Mouse (Mus musculus) cerebellum, postnatal 10 days (tissue): Measurements from ENCODE around the gene Sec22a.
A peak's percentile ranks its signal among the peaks of the same experiment; 100 is the strongest.

ENCODE experiments used
- DNase-seq, 2 experiments: peaks; one replicate each; pipeline ENCODE4 v3.0.0; 2021; ENCODE audit warnings: mixed read lengths in 2 of 2

Gene Sec22a

DNA sequence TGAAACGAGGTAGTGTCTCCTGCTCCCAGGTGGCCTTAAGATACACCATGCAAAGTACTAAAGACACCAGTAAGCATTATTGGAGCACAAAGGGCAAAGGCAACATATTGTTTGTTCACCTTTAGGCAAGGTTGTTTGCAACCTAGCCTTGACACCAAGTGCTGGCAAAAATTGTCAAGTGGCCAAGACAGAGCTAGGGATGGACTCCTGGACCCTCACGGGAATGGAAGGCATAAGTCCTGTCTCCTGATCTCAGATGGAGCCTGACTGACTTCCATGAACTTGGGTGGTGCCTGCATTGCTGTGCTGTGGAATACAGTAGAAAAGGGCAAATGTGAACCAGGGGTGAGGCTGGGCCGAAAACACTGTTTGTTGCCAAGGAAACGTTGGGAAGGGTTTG, 54.1 kb downstream of the Sec22a start:
- no peak for DNase-seq

DNA sequence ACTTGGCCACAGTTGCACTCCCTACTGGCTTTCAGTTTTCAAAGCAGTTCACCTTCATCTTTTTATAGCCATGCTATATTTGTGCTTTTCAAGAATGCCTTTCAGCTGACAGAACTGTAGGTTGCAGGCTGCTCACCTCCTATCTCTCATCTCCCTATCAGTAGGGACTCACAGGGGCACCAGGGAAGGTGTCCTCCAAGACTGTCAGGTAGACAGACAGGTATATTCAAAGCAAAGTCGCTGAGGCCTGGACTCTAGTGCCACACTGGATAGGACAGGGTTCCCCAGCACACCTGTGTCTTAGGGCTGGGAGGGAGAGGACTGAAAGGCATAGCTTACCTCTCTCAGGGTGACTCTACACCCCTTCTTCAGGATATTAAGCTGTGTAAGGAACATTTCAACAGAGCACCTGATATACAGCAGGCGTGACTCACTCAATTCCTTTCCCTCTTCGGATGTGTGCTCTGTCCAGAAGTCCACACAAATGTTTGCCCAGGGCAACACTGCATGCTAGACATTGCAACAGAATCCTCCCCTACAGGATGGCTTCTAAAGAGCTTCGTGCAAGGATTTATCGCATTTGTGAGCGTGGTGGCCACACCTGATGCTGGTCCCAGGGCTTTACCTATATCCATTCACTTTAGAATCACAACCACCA, 55.1 kb downstream of the Sec22a start:
- DNase-seq = no peak

DNA sequence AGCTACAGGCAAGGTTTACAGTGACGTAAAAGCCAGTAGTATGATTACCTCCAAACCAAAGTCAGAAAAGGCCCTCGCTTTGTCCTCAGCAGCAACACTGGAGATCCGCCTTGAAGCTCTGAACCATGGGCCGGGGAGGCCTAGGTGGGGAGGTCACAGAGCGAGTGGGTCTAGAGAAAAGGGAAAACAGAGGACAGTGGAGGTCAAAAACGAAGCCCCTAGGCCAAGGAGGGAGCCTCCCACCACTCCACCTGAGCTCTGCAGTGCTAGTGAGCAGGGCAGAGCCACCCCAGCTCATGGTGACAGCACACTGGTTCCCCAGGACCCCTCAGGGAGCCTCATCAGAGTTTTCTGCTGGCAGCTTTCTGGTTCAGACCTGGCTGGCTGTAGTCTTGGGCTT, 55.7 kb downstream of the Sec22a start:
- DNase-seq = no peak

DNA sequence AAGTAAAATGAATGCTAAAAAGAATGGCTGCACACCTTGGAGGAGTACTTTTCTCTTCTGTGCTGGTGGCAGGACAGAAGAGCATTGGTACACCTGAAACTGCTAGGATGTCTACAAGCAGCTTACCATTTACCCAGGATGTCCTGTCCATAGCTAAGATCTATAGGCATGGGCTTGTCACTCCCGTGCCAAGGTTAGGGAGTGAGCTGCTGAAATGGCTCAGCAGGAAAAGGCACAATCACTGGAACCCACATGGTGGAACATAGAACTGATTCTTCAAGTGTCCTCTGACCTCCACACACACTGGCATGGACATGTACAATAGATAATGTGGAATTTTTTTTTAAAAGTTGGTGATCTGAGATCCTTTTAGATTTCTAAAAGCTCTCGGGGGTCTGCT, 56.4 kb downstream of the Sec22a start:
- DNase-seq = peak in 1 of 2 experiments; percentile 1

DNA sequence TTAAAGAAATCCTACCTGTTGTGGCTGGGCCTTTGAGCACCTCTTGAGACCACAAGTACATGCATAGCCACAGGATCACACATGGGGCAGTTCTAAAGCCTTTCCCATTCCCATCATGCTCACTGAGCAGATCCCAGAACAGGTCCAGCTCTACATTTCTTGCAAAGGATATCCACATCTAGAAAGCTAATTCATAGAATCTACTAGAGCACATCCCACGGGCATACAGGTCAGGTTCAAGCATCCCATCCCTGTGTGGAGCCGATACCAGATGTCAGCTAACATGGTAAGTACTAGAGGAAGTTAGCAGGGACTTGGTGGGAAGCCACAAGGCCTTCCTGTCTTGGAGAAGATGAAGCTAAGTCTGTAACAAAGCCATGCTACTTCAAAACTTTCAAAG, 57.1 kb downstream of the Sec22a start:
- DNase-seq = no peak

DNA sequence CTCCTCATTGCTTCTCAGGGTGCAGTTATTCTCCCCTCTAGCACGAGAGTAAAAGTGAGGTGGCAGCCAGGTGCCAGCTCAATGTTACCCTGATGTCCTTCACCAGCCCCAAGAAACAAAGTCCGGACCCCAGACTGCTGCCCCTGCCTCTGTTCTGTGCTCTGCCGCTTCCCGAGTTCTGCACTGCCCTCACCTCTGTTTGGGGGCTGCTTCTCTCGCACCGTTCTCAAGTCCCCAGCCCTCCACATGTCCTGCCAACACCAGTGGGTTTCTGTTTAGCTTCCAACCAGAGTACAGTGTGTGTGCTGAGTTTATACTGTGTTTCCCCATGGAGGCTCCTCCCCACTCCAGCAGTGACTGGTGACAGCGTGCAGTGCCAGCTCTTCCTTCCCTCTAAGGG, 58.5 kb downstream of the Sec22a start:
- no peak for DNase-seq

DNA sequence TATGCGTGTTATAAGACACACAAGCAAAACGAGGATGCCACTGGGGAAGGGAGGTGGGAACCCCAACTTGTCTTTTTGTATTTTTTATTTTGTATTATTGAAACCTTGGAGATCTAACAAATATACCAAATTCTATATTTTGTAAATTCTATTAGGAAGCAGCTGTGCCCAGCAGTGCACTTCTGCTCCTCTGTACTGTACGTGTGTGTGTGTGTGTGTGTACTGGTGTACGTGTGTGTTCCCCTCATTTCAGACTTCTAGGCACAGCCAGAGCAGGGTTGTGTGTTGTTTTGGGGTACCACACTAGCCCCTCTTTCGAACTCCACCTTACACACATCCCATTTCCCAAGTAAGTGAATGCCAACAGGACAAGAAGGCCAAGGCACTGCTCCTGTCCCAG, 59.3 kb downstream of the Sec22a start:
- DNase-seq = no peak

DNA sequence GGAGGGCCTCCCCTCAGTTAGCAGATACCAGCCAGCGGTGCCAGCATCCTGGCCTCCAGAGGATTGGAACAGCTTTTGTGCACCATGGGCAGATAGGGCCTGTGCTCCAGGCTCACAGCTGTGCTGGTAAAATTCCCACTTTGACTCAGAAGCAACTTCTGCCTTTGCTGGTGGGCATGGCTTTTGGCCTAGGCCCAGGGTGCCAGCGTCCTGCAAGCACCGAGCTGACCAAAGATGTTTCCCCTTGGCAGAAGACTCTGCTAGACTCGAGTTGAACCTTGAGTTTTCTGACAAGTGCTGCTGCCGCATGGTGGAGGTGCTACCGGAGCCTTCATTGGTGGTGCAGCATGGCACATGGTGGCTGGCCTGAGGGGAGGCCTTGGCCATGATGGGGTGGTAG, 60.0 kb downstream of the Sec22a start:
- DNase-seq = no peak

DNA sequence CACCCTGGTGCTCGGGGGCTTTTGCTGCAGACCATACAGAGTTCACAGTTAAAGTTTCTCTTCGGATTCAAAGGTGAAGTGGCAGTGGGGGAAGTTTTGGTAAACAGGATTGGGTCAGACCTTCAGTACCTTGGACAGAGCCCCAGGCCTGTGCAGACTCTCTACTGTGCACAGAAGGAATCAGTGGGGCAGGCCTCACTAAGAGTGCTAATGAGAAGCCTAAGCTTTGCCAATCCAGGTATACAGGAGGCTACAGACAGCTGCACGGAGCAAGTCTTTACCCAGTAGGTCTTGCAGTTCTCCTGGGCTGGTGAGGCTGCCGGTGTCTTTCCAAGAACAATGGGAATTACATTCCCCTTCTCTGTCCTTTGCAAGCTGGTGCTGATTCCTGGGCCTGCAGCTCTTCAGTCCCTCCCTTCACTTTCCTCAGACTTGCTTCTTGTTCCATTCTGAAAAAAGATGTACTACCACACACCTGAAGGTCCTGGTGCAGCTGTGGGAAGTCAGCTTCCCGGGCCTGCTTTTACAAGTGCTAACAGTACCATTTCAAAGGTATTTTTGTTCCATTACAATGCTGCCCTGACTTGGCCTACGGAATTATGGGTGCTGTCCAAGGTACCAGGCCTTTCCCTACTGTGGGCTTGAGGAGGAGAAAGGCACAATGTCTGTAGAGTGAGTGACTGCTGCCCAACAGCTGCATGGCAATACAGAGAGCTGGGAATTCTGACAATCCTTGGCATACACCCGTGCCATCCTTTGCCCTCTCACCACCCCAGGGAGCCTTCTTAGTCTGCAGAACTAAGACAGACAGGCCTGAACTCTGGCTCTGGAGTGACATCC, 61.1 kb downstream of the Sec22a start:
- DNase-seq = no peak

DNA sequence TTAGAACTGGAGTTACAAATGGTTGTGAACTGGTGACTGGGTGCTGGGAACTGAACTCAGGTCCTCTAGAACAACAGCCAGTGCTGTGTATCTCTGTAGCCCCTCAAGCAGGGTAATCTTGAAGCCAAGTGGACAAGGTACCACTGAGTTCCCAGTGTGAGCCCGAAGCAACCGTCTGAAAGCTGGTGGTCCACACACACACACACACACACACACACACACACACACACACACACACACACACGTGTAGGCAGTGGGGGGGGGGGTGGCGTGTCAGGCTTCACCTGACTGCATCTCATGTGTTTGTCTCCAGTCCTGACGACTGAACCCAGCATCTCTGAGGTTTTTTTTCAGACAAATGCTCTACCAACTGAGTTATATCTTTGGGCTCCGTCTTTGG, 63.6 kb downstream of the Sec22a start:
- no peak for DNase-seq

DNA sequence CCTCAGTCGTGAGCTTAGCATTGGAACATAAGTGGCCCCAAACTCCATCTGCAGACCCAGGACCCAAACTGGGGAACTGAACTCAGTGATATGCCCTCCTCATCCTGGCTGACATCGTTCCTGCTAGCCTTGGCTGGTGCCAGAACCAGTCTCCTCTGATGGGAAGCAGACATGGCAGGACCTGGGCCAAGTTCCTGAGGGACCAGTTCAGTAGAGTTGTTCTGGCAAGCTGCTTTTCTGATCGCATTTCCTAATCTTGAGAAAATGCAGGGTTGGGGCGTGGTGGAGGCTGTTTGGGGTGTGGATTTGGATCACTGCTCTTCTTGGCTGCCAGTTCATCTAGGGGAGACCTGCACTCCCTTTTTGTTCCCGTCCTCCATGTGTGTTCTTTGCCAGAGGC, 65.9 kb downstream of the Sec22a start:
- peak; percentile 36 to 44 for DNase-seq

DNA sequence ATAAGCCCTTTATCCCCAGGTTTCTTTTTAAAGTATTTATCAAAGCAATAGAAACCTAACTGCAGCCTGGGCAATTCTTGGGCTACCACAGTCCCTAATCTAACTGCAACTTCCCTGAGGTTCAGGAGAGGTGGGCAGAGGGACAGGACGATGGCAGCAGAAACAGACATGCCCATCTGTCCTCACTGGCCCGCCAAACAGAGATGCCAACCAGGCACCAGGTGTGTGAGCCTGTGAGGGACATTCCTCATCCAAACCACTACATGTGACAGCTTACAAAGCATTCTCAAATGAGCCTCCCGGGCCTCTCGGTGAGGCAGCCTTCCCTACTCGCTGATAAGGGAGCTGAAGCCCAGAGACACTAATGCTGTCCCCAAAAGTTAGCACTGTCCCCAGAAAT, 76.5 kb downstream of the Sec22a start:
- DNase-seq = peak; percentile 54 to 63

DNA sequence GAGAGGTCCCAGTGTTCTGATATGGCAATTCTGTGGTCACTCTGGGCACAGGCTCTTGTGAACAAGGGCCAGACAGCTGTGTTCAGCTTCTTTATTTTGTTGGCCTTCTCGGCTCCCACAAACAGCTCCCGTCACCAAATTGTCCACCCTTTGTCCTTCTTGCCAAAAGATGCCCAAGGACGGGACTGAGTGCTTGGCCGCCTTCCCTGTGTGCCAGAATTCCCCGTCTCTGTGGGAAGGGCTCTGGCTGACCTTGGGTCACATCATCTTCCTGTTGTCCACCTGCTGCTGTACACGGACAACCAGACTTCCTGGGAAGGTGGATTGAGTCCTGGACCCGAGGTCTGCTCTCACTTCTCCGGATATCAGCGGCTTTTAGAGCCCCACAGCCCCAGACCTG, 77.9 kb downstream of the Sec22a start:
- DNase-seq = no peak

DNA sequence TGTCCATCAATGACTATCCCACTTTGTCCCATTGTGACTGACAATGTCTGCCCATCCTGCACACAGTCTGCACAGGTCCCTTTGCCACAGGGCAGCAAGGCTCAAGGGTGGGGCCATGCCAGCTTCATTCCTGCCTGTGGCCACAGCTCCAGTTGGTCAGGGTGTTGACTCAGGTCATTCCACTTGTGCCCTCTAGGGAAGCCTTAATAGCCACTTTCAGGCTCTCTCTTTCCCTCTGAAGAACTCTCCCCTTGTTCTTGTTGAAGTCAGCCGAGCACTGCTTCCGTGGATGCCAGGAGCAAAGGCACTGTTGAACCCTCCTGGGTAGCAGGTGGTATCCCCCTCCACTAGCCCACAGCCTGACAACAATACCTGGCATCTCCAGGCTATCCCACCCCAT, 81.3 kb downstream of the Sec22a start:
- DNase-seq = no peak

DNA sequence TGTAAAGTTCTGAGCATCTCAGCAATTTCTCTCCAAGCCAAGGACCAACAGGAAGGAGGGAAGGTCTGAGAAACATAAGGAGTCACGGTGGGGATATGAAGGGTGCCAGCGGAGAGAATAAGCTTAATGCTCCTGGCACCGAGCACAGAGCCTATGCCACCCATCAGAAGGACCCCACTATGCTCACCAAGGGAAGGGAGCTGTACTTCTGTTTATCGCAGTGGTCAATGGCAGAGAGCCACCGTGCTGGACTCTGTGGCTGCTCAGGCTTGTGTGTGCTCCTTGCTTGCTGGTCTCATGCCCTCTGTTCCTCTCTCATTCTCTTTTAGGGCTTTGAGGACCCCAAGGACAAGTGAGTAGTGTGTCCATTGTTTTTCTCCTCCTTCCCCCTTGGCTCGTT, 85.6 kb downstream of the Sec22a start:
- DNase-seq = peak; percentile 53 to 72

DNA sequence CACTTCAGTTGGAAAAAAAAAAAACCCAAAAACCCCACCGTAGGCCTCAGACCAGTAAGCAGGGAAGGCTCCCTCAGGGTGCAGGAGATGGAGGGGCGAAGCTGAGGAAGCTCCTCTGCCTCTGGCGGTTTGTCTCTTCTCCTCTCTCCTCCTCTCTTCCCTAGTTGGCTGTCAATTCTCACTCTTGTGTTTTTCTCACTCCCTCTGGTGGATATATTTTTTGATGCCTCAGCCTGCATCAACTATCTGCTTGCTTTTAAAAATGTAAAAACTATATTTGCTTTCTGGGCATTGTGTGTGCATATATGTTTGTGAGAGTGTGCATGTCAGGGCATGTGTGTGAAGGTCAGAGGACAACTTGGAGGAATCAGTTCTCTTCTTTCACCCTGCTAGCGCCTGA, 91.3 kb downstream of the Sec22a start:
- DNase-seq = no peak

DNA sequence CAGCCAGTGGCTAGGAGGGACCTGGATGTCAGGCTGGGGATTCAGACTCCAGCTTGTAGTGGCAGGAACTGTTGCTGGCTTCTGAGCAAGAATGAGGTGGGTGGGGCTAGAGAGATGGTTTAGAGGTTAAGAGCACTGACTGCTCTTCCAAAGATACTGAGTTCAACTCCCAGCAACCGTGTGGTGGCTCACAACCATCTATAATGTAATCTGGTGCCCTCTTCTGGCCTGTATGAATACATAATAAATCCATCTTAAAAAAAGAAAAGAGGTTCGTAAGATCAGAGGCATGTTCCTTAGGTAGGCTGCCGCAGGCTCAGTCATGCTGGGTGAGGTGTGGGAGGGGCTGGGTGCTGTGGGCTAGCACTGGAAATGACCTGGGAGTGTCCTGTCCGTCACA, 92.1 kb downstream of the Sec22a start:
- no peak for DNase-seq

DNA sequence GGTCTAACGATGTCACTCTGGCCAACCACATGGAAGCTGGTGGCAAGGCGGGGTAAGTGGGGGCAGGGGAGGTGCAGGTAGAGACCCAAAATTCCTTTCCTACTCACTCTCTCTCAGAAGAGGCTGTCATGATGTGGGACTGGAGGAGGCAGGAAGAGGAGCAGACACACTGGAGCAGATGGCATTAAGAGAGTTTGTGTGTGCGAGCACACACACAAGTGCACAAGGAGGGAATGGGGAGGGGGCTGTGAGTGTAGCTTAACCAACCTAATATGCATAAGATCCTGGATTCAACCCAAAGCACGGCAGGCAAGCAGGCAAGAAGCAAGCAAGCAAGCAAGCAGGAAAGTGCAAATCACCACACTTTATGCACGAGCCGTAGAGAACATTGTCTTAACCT, 92.8 kb downstream of the Sec22a start:
- DNase-seq = no peak

DNA sequence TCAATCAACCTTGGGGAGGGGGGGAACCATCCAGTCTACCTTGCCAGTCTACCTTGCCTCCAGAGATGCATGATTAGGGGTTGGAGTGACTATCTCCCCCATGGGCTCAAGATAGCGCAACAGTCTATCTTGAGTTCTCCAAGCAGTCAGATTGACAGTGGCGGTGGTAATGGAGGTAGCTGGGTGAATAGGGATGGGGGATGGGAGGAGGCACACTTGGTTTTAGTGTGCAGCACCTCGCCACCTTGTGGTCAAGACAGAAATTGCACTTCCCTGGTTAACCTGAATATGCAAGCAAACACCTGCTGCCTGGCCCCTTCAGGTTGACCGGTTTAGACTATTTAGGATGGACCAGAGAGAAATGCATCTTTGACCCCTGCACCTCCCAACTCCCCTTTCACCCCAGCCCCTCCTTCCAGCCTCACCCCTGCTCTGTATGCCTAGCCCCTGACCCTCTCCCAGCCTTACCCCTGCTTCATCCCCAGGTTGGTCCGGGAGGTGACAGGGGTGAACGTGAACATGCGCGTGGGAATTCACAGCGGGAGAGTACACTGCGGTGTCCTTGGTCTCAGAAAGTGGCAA, 93.3 kb downstream of the Sec22a start:
- DNase-seq = peak; percentile 97 to 99
